Mouse (Mus musculus) E14TG2a.4 (cell line): ENCODE results near the gene Lypd1.

Source experiments
- CTCF ChIP-seq: conservative IDR thresholded peaks from 2 replicates; pipeline ENCODE4 v1.5.1; 2014; ENCODE audit warnings: low read length
- NANOG ChIP-seq: IDR thresholded peaks from 2 replicates; pipeline ENCODE4 v1.6.1; 2014; ENCODE audit warnings: borderline replicate concordance, low read length, mixed read lengths
- POU5F1 ChIP-seq: IDR thresholded peaks from 2 replicates; pipeline ENCODE4 v1.6.1; 2014; ENCODE audit warnings: low read length, borderline replicate concordance

- TF ChIP-seq CTCF: no peak
- TF ChIP-seq POU5F1: no peak
- no peak for TF ChIP-seq NANOG
These were observed 73.0 kb downstream of the Lypd1 start for GRCm38 (mm10) chr1:125839746-125840392.
